Mouse (Mus musculus) liver, adult 2 months (tissue): ENCODE data around the gene Mipep.

Experiments used
- CTCF ChIP-seq: fragments of 200-500 bp; IDR thresholded peaks from 2 replicates; pipeline ENCODE4 v1.5.1; 2011; ENCODE audit warnings: low read depth, low read length, control low read depth
- POLR2A ChIP-seq: fragments of 200-500 bp; IDR thresholded peaks from 2 replicates; pipeline ENCODE4 v1.6.1; 2011; ENCODE audit warnings: low read length, control low read depth; ENCODE audit not compliant: insufficient read depth; ENCODE audit errors: extremely low read depth

DNA sequence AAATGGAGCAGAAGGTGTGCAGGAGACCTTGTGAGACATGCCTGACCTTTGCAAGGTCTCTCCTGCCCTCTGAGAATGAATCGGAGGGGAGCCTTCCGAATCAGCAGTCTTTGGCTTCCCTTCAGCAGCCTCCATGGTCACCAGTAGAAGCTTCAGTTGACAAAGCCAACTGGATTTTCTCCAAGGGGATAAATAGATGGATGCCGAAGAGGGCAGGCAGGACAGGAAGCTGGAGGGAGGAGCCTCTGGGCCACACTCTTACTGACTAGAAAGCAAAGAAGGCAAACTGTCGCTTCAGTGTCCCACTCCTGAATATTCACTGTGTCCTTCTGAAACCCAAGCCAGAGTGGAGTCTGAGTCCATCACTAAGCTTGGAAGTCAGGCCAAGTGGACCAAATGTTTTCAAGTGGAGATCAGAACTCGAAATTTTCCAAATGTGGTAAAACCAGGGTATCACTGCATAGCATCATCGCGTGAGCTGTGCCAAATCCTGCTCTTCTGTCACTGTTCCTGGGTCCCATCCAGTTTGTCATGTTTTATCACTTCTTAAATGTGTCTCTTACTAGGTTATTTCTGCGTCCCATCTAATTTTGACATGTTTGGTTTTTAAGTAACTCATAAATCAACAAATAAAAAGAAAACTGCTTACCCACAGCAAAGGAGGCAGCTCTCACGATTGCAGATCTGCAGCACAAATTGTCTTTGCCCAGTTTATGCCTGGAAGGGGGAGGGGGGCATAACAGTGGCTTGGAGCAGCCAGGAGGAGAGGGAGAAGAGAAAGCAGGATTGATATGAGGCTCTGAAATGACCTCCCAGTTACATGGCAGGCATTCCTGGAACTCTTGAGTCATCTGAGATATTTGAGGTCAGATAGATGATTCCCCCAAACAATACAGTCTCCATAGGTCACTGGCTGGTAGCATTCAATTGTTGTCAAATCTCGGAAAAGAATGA lies 122.3 kb downstream of the Mipep start:
- TF ChIP-seq POLR2A, result no peak
- TF ChIP-seq CTCF, result no peak
